Mouse (Mus musculus): ENCODE results near the gene Ogdh. TPM values are rescaled to one million over a fixed set of nuclear protein-coding genes. Genes with fewer than 3 reads are reported as not detected.
A peak's percentile ranks its signal among the peaks of the same experiment; 100 is the strongest.

Ogdh gene
- polyA plus RNA-seq, 1 experiment from 2014 or later: 54.8 TPM

- Histone ChIP-seq H3K27me3 (replicated peaks; ENCODE audit: control insufficient read depth, insufficient read depth, low read length) (no peaks in the 10 kb centered on the region), H3K27ac (ENCODE audit: low read depth, low read length) (peak within 1 kb of the TSS; percentile 90), H3K4me1 (ENCODE audit: control insufficient read depth, insufficient read depth, low read length) (peaks cover 11% of the 10 kb centered on the region), H3K4me3 (ENCODE audit: low read depth, low read length) (peak within 1 kb of the TSS; percentile 94), H3K4me2 (ENCODE audit: low read length) (peak within 1 kb of the TSS; percentile 89), H3K36me3 (ENCODE audit: control insufficient read depth, insufficient read depth, low read length) (peaks cover 65% of the 10 kb centered on the region), H3K9me3 (replicated peaks; ENCODE audit: control insufficient read depth, low read length) (no peaks in the 10 kb centered on the region), H3K9ac (ENCODE audit: low read length) (peak within 1 kb of the TSS; percentile 86)
- DNase-seq (ENCODE audit: low spot score) (peak; percentile 98), ATAC-seq (peak; percentile 98)
- WGBS: 2% methylated on average over 50 of the region's 50 CpGs
Observed at GRCm38 (mm10) chr11:6267320-6268254, 23.8 kb upstream of the Ogdh start, which contains the start of gene Ddx56. Gene Ddx56 (minus strand): TSS chr11:6267772.

- 65% methylated on average over 11 of the region's 11 CpGs for WGBS
- peak overlapping the region; percentile 97 for H3K4me2 ChIP-seq (ENCODE audit: low read length)
- DNase-seq (ENCODE audit: low spot score) (no peak), ATAC-seq (no peak)
- H3K9ac ChIP-seq (ENCODE audit: low read length): peak overlapping the region; percentile 87
- peaks cover 20% of the 10 kb centered on the region for H3K4me1 ChIP-seq (ENCODE audit: control insufficient read depth, insufficient read depth, low read length)
- H3K36me3 ChIP-seq (ENCODE audit: control insufficient read depth, insufficient read depth, low read length): peaks cover 31% of the 10 kb centered on the region
- no peaks in the 10 kb centered on the region for H3K9me3 ChIP-seq (replicated peaks; ENCODE audit: control insufficient read depth, low read length)
- no peak overlapping the region for H3K27ac ChIP-seq (ENCODE audit: low read depth, low read length)
- no peaks in the 10 kb centered on the region for H3K27me3 ChIP-seq (replicated peaks; ENCODE audit: control insufficient read depth, insufficient read depth, low read length)
- peak overlapping the region; percentile 74 for H3K4me3 ChIP-seq (ENCODE audit: low read depth, low read length)
Observed at GRCm38 (mm10) chr11:6273607-6274006, 17.8 kb upstream of the Ogdh start.

- H3K9ac ChIP-seq (ENCODE audit: low read length): peak within 1 kb of the TSS; percentile 87
- H3K27me3 ChIP-seq (replicated peaks; ENCODE audit: control insufficient read depth, insufficient read depth, low read length): no peaks in the 10 kb centered on the region
- peak; percentile 99 for DNase-seq (ENCODE audit: low spot score)
- peak; percentile 98 for ATAC-seq
- H3K4me3 ChIP-seq (ENCODE audit: low read depth, low read length): peak within 1 kb of the TSS; percentile 74
- peaks cover 27% of the 10 kb centered on the region for H3K36me3 ChIP-seq (ENCODE audit: control insufficient read depth, insufficient read depth, low read length)
- H3K27ac ChIP-seq (ENCODE audit: low read depth, low read length): peak within 1 kb of the TSS; percentile 86
- under 1% methylated on average over 39 of the region's 39 CpGs for WGBS
- no peaks in the 10 kb centered on the region for H3K9me3 ChIP-seq (replicated peaks; ENCODE audit: control insufficient read depth, low read length)
- H3K4me2 ChIP-seq (ENCODE audit: low read length): peak within 1 kb of the TSS; percentile 97
- peaks cover 20% of the 10 kb centered on the region for H3K4me1 ChIP-seq (ENCODE audit: control insufficient read depth, insufficient read depth, low read length)
Observed at GRCm38 (mm10) chr11:6274387-6275093, 16.9 kb upstream of the Ogdh start, which contains the start of gene Tmed4. Gene Tmed4 (minus strand): TSS chr11:6274870.

- no peak for DNase-seq (ENCODE audit: low spot score)
Observed at GRCm38 (mm10) chr11:6275094-6275484, 16.3 kb upstream of the Ogdh start.

GRCm38 (mm10) chr11:6276466-6276865 is 15.0 kb upstream of the Ogdh start:
- DNase-seq (ENCODE audit: low spot score) (no peak), ATAC-seq (no peak)
- H3K4me1 ChIP-seq (ENCODE audit: control insufficient read depth, insufficient read depth, low read length): peaks cover 20% of the 10 kb centered on the region
- H3K9me3 ChIP-seq (replicated peaks; ENCODE audit: control insufficient read depth, low read length): no peaks in the 10 kb centered on the region
- 82% methylated on average over 3 of the region's 3 CpGs for WGBS
- H3K27me3 ChIP-seq (replicated peaks; ENCODE audit: control insufficient read depth, insufficient read depth, low read length): no peaks in the 10 kb centered on the region
- H3K4me2 ChIP-seq (ENCODE audit: low read length): no peak overlapping the region
- no peak overlapping the region for H3K9ac ChIP-seq (ENCODE audit: low read length)
- peaks cover 13% of the 10 kb centered on the region for H3K36me3 ChIP-seq (ENCODE audit: control insufficient read depth, insufficient read depth, low read length)
- no peak overlapping the region for H3K4me3 ChIP-seq (ENCODE audit: low read depth, low read length)
- no peak overlapping the region for H3K27ac ChIP-seq (ENCODE audit: low read depth, low read length)

More at GRCm38 (mm10) chr11:6275094-6275484, 16.3 kb upstream of the Ogdh start:
- WGBS: 23% methylated on average over 7 of the region's 7 CpGs
- Histone ChIP-seq H3K4me2 (ENCODE audit: low read length) (peak overlapping the region; percentile 97), H3K27me3 (replicated peaks; ENCODE audit: control insufficient read depth, insufficient read depth, low read length) (no peaks in the 10 kb centered on the region), H3K9me3 (replicated peaks; ENCODE audit: control insufficient read depth, low read length) (no peaks in the 10 kb centered on the region), H3K27ac (ENCODE audit: low read depth, low read length) (peak overlapping the region; percentile 86), H3K4me3 (ENCODE audit: low read depth, low read length) (peak overlapping the region; percentile 74), H3K4me1 (ENCODE audit: control insufficient read depth, insufficient read depth, low read length) (peaks cover 20% of the 10 kb centered on the region), H3K9ac (ENCODE audit: low read length) (peak overlapping the region; percentile 87), H3K36me3 (ENCODE audit: control insufficient read depth, insufficient read depth, low read length) (peaks cover 26% of the 10 kb centered on the region)
- peak; percentile 32; the same call in 1 of the 2 replicates for ATAC-seq

- Histone ChIP-seq H3K9me3 (replicated peaks; ENCODE audit: control insufficient read depth, low read length) (no peaks in the 10 kb centered on the region), H3K4me2 (ENCODE audit: low read length) (no peak overlapping the region), H3K4me1 (ENCODE audit: control insufficient read depth, insufficient read depth, low read length) (no peaks in the 10 kb centered on the region), H3K36me3 (ENCODE audit: control insufficient read depth, insufficient read depth, low read length) (no peaks in the 10 kb centered on the region), H3K4me3 (ENCODE audit: low read depth, low read length) (no peak overlapping the region), H3K27ac (ENCODE audit: low read depth, low read length) (no peak overlapping the region), H3K9ac (ENCODE audit: low read length) (no peak overlapping the region), H3K27me3 (replicated peaks; ENCODE audit: control insufficient read depth, insufficient read depth, low read length) (no peaks in the 10 kb centered on the region)
- no peak for DNase-seq (ENCODE audit: low spot score)
- no peak for ATAC-seq
- WGBS: 82% methylated on average over 3 of the region's 3 CpGs
Observed at GRCm38 (mm10) chr11:6282940-6283339, 8.5 kb upstream of the Ogdh start.

- 94% methylated on average over 3 of the region's 3 CpGs for WGBS
- H3K4me1 ChIP-seq (ENCODE audit: control insufficient read depth, insufficient read depth, low read length): peaks cover 4% of the 10 kb centered on the region; the same call in 1 of the 2 replicates
- H3K9me3 ChIP-seq (replicated peaks; ENCODE audit: control insufficient read depth, low read length): no peaks in the 10 kb centered on the region
- no peaks in the 10 kb centered on the region for H3K36me3 ChIP-seq (ENCODE audit: control insufficient read depth, insufficient read depth, low read length)
- ATAC-seq (no peak), DNase-seq (ENCODE audit: low spot score) (no peak)
- H3K4me2 ChIP-seq (ENCODE audit: low read length): no peak overlapping the region
- no peak overlapping the region for H3K27ac ChIP-seq (ENCODE audit: low read depth, low read length)
- no peaks in the 10 kb centered on the region for H3K27me3 ChIP-seq (replicated peaks; ENCODE audit: control insufficient read depth, insufficient read depth, low read length)
- H3K9ac ChIP-seq (ENCODE audit: low read length): no peak overlapping the region
- H3K4me3 ChIP-seq (ENCODE audit: low read depth, low read length): no peak overlapping the region
Observed at GRCm38 (mm10) chr11:6290138-6290537, 1.3 kb upstream of the Ogdh start.

- Histone ChIP-seq H3K9me3 (replicated peaks; ENCODE audit: control insufficient read depth, low read length) (no peaks in the 10 kb centered on the region), H3K4me1 (ENCODE audit: control insufficient read depth, insufficient read depth, low read length) (peaks cover 4% of the 10 kb centered on the region; the same call in 1 of the 2 replicates), H3K27ac (ENCODE audit: low read depth, low read length) (no peak overlapping the region), H3K9ac (ENCODE audit: low read length) (peak overlapping the region; percentile 75; the same call in 1 of the 2 replicates), H3K36me3 (ENCODE audit: control insufficient read depth, insufficient read depth, low read length) (no peaks in the 10 kb centered on the region), H3K27me3 (replicated peaks; ENCODE audit: control insufficient read depth, insufficient read depth, low read length) (no peaks in the 10 kb centered on the region), H3K4me2 (ENCODE audit: low read length) (peak overlapping the region; percentile 61), H3K4me3 (ENCODE audit: low read depth, low read length) (peak overlapping the region; percentile 76)
- 33% methylated on average over 3 of the region's 3 CpGs for WGBS
- ATAC-seq (no peak), DNase-seq (ENCODE audit: low spot score) (no peak)
Observed at GRCm38 (mm10) chr11:6290883-6291282, 550 bp upstream of the Ogdh start.

Measured in forebrain, embryonic 14.5 days (tissue).